Mouse (Mus musculus): Measurements from ENCODE around the gene Creb5.

- TF ChIP-seq CTCF (IDR thresholded peaks at IDR 0.05; ENCODE audit: borderline replicate concordance, insufficient read depth, low read depth, low read length) (no peak), POLR2A (IDR thresholded peaks at IDR 0.05; ENCODE audit: borderline replicate concordance, insufficient read depth, low read length) (no peak)
These were observed 366.8 kb downstream of the Creb5 start for GRCm38 (mm10) chr6:53653706-53654360.

All from cerebellum, adult 2 months (tissue).